Mouse (Mus musculus) brown adipose tissue, adult 24 weeks (tissue): ENCODE results near the gene Olfr597. TPM values are rescaled to one million over a fixed set of nuclear protein-coding genes. Genes with fewer than 3 reads are reported as not detected.
"Not testable (repeated sequence)": the region's sequence is repeated elsewhere in the genome, so short reads cannot be mapped to it uniquely, and the experiment has no call there.

ENCODE experiments used
- H3K27ac ChIP-seq: fragments of 200-500 bp; replicated peaks from 2 replicates; pipeline ENCODE4 v1.5.1; 2012; ENCODE audit warnings: low read depth, mild to moderate bottlenecking, low read length
- H3K4me1 ChIP-seq: fragments of 200-500 bp; 2 replicates; pipeline ENCODE4 v1.6.1; 2012; ENCODE audit warnings: low read length, mixed read lengths; ENCODE audit not compliant: control insufficient read depth, insufficient read depth, insufficient read length
- H3K4me3 ChIP-seq: fragments of 200-500 bp; 2 replicates; pipeline ENCODE4 v1.5.1; 2012; ENCODE audit warnings: low read depth, mild to moderate bottlenecking, low read length, moderate library complexity; ENCODE audit not compliant: insufficient read depth
- polyA plus RNA-seq: library from polyadenylated mRNA; stranded (reverse); fragments of >200 nt; gene quantifications from 2 replicates; pipeline ENCODE4 v1.2.4, GENCODE M21; 2012; ENCODE audit not compliant: missing spikeins, insufficient read depth, insufficient read length

The Olfr597 gene
- polyA plus RNA-seq = not detected in 2 replicates

DNA sequence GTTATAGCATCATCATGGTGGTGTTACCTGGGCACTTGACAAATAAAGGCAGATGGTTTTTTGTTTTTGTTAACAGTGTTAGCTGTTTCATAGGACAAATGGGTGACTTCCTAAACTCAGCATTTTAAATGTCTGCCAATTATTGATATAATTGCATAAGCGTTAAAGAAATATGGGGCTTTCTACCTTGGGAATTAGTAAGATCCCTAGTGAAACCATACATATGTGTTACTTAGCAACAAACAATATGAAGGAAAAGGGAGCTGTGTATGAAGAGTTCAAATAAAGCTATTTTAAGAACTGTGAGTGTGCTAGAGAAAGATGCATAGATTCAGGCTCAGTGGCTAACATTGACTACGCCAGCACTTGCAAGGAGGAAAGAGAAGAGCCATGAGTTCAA is at the start of gene Olfr597:
Olfr597 (plus strand) TSS at position 301 of the 400 bp plus-strand sequence.
- not testable (repeated sequence) for H3K4me3 ChIP-seq, H3K4me1 ChIP-seq, H3K27ac ChIP-seq

GRCm38 (mm10) chr7:103305348-103305747 is 10.8 kb upstream of the Olfr597 start, which contains the start of gene Olfr596:
Gene Olfr596 (plus strand): TSS chr7:103305648.
- not testable (repeated sequence) for H3K4me3 ChIP-seq, H3K4me1 ChIP-seq, H3K27ac ChIP-seq

GRCm38 (mm10) chr7:103323268-103323667 is 7.2 kb downstream of the Olfr597 start, which contains the start of gene Olfr598:
Gene Olfr598 (plus strand): TSS chr7:103323568.
- H3K4me3 ChIP-seq = no peak within 1 kb of the TSS
- H3K4me1 ChIP-seq = no peaks in the 10 kb centered on the region
- H3K27ac ChIP-seq = no peak within 1 kb of the TSS

DNA sequence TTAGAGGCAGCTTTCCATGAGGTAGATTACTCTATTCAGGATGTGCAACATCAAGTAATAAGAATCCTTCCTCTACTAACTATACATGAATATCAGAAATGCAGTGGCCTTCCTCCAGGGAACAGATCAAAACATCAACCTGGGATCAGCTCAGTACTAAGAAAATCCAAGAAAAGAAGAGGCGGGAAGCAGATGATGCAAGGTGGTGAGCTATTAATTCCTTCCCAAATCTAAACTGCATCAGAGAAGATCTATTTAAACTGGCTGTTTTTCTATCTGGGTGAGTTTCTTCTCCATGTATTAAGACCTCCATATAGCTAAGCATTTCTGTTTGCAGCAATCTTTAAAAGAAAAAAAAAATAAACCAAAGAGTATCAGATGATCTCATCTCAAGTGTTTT is 19.5 kb downstream of the Olfr597 start, which contains the start of gene Olfr599:
Olfr599 (plus strand) TSS at position 301 of the 400 bp plus-strand sequence.
- Histone ChIP-seq H3K4me3 (no peak within 1 kb of the TSS), H3K4me1 (no peaks in the 10 kb centered on the region), H3K27ac (no peak within 1 kb of the TSS)

GRCm38 (mm10) chr7:103349569-103349968 is 33.5 kb downstream of the Olfr597 start, which contains the start of gene Olfr600:
Gene Olfr600 (minus strand): TSS chr7:103349669.
- H3K4me1 ChIP-seq = no peaks in the 10 kb centered on the region
- H3K4me3 ChIP-seq = no peak within 1 kb of the TSS
- H3K27ac ChIP-seq = no peak within 1 kb of the TSS

DNA sequence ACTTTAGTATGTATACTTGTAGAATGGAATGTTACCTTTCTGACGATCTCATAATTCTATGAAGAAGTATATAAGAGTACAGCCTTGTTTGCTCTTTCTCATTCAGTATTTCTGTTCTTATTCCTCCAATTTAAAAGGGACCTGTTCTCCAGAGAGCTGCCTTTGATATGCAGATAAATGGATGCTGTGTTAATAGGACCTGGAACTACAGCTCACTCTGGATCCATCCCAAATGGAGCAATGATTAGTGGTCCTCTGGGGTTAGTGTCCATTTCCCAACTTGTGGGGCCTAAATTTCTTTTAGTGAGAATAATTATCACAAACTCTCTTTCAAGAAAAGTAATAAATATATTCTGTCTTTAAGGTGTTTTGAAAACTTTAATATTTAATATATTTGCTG is 46.4 kb downstream of the Olfr597 start, which contains the start of gene Olfr601:
Olfr601 (minus strand) TSS at position 101 of the 400 bp plus-strand sequence.
- Histone ChIP-seq H3K27ac (no peak within 1 kb of the TSS), H3K4me1 (no peaks in the 10 kb centered on the region), H3K4me3 (no peak within 1 kb of the TSS)

Other genes with a start within 250 kb of the Olfr597 start
- gene Olfr584, start 234.4 kb upstream of the Olfr597 start, polyA plus RNA-seq = not detected in 2 replicates
- not detected in 2 replicates for gene Olfr585, start 218.6 kb upstream of the Olfr597 start, polyA plus RNA-seq
- gene Olfr586, start 190.7 kb upstream of the Olfr597 start, polyA plus RNA-seq = not detected in 2 replicates
- not detected in 2 replicates for gene Olfr588-ps1, start 175.4 kb upstream of the Olfr597 start, polyA plus RNA-seq
- not detected in 2 replicates for gene Olfr589, start 160.0 kb upstream of the Olfr597 start, polyA plus RNA-seq
- gene Olfr591, start 138.0 kb upstream of the Olfr597 start, polyA plus RNA-seq = not detected in 2 replicates
- not detected in 2 replicates for gene Olfr592, start 131.5 kb upstream of the Olfr597 start, polyA plus RNA-seq
- gene Olfr593, start 104.5 kb upstream of the Olfr597 start, polyA plus RNA-seq = not detected in 2 replicates
- gene Olfr594, start 99.3 kb upstream of the Olfr597 start, polyA plus RNA-seq = not detected in 2 replicates
- not detected in 2 replicates for gene Usp17ld, start 63.8 kb upstream of the Olfr597 start, polyA plus RNA-seq
- not detected in 2 replicates for gene Olfr596, start 10.7 kb upstream of the Olfr597 start, polyA plus RNA-seq
- gene Olfr598, start 7.3 kb downstream of the Olfr597 start, polyA plus RNA-seq = not detected in 2 replicates
- gene Olfr599, start 19.6 kb downstream of the Olfr597 start, polyA plus RNA-seq = not detected in 2 replicates
- not detected in 2 replicates for gene Olfr600, start 33.4 kb downstream of the Olfr597 start, polyA plus RNA-seq
- not detected in 2 replicates for gene Olfr601, start 46.3 kb downstream of the Olfr597 start, polyA plus RNA-seq
- gene Olfr603, start 69.9 kb downstream of the Olfr597 start, polyA plus RNA-seq = not detected in 2 replicates
- not detected in 2 replicates for gene Usp17lc, start 98.8 kb downstream of the Olfr597 start, polyA plus RNA-seq
- gene Olfr605, start 129.1 kb downstream of the Olfr597 start, polyA plus RNA-seq = not detected in 2 replicates
- gene Olfr606, start 132.7 kb downstream of the Olfr597 start, polyA plus RNA-seq = not detected in 2 replicates
- not detected in 2 replicates for gene Olfr607, start 147.8 kb downstream of the Olfr597 start, polyA plus RNA-seq
- gene Olfr608, start 153.6 kb downstream of the Olfr597 start, polyA plus RNA-seq = not detected in 2 replicates
- gene Olfr609, start 181.7 kb downstream of the Olfr597 start, polyA plus RNA-seq = not detected in 2 replicates
- not detected in 2 replicates for gene Olfr610, start 195.8 kb downstream of the Olfr597 start, polyA plus RNA-seq
- gene Olfr611, start 204.5 kb downstream of the Olfr597 start, polyA plus RNA-seq = not detected in 2 replicates
- gene Olfr612, start 226.4 kb downstream of the Olfr597 start, polyA plus RNA-seq = not detected in 2 replicates
- gene Olfr613, start 231.8 kb downstream of the Olfr597 start, polyA plus RNA-seq = not detected in 2 replicates
- not detected in 2 replicates for gene Olfr615, start 239.8 kb downstream of the Olfr597 start, polyA plus RNA-seq